Mouse (Mus musculus) CD4-positive, CD25-positive, alpha-beta regulatory T cell, adult 2 months (primary cell): Measurements from ENCODE around the gene Lcn8.

Experiments
- DNase-seq: peaks from one replicate; pipeline ENCODE4 v3.0.0-alpha.2; 2012; ENCODE audit warnings: low read depth, low spot score

Lcn8 gene

DNA sequence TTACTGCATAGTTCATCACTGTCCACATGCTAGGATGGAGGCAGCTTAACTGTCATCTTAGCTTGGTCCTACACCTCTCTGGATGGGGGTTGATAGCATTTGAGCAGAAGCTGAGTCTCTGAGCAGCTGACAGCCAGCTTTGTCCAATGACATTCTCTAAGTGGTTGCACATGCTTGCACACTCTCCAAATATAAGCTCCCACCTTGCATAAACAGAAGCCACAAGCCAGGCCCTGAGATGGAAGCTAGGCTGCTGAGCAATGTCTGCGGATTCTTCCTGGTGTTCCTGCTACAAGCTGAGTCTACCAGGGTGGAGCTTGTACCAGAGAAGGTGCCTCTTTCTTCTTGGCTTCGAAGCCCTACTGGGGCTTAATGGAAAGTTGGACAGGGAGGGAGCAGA is at the start of gene Lcn8:
TSS of gene Lcn8 (plus strand) at position 219 of the 400 bp plus-strand sequence.
- DNase-seq: no peak

DNA sequence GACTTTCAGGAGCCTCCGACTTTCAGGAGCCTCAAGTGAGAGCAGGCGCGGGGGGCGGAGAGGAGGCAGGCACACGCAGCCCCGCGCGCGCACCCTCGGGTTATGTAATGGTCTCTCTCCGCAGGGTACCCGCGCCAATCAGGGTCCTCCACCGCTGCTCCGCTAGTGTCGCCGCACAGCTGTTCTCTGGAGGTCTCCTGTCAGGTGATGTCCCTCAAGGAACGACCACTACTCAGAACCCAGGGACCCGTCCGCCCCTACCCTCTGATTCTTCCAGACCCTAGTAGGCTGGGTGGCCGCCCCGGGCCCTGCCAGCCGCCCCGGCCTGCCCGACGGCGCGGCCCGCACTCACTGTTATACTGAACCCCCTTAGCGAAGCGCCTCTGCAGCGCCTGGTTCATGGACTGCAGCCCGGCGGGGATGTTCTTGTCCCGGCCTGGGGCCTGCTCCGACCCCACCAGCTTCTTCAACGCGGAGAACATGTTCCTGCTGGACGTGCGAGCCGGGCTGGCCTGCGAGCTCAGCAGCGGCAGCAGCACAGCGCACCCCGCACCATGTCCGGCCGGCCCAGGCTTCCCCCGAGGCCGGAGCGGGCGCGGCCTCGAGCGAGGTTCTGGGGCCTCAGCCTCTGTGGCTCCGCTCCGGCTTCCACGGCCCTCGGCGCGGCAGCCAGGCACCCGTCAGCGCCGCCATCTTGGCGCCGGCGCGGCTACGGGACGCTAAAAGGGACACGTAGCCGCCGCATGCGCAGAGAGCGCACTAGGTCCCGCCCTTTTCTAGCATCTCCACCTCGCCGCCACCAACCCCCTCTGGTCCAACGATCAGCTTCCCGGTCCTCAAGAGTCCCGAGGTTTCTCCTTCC is 44.9 kb upstream of the Lcn8 start, which contains the start of gene Rabl6:
TSS of gene Rabl6 (minus strand) at position 761 of the 862 bp plus-strand sequence.
- peak; percentile 94 for DNase-seq

DNA sequence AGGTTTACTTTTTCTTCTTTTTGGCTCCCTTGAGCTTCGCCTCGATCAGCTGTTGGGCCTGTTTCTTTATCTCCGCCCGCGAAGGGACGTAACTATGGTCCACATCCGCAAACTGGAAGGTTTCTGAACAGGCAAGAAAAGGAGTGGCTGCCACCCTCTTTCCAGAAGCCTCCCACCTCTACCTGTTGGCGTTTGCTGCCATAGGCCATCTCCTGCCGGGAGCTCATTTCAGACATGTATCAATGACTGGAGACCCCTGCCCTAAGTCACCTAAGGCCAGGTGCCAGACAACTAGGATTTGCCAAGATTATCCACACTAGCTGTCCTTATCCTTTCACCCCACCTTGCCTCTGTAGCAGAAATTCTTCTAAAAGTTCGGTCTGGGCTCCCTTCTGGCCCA is 44.2 kb upstream of the Lcn8 start:
- DNase-seq: no peak

DNA sequence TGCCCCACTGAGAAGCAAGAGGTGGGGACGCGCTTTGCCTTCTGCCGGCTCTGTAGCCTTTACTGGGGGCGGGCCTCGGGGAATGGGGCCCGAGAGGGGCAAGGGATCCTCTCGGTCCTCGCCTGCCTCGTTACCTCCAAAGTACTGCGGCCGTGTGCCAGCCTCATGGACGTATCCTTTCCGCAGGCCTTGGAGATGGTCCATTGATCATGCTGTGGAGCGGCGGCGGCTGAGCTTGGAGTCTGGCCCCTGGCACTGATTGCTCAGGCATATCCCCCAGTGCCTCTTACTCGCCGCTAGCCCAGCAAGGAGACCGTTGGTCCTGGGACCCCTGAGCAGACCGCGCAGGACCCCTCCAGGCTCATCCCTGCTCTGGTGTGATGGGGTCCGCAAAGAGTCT is 36.5 kb upstream of the Lcn8 start:
- DNase-seq: no peak

DNA sequence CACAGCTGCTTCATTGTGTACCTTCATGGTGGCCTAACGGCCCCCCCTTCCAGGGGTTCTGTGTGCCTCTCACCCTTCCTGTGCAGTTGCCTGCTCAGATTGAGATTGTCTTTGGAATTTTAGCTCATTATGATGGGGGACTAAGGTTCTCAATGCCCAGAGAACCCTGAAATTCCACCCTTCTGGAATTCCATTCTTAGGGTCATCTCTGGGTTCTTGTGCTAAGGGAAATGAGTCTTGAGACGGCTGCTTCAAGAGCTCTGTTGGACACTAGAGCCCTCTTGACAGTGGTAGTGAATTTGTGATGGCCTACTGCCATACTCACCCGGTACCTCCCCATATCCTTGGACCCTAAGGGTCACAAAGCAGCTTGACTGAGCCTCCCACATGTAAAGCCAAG is 35.3 kb upstream of the Lcn8 start, which contains the start of gene Ccdc183:
TSS of gene Ccdc183 (minus strand) at position 101 of the 400 bp plus-strand sequence.
- no peak for DNase-seq

DNA sequence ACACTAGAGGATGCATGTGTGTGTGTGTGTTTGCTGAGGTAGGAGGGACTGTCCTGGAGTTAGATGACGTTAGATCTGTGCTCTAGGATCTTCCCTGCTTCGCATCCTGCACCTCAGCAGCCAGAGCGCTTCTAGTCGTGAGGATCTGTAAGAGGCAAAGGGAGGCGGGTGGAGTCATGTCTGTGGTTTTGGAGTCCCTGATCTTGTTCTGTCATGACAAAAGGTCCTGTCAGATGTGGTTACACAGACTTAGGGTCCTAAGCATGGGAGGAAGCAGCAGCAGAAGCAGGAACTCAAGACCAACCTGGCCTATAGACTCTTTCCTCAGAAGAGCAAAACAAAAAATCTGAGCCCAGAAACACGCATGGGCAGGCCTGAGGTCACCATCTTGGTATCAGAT is 32.5 kb upstream of the Lcn8 start:
- peak; percentile 41 for DNase-seq

DNA sequence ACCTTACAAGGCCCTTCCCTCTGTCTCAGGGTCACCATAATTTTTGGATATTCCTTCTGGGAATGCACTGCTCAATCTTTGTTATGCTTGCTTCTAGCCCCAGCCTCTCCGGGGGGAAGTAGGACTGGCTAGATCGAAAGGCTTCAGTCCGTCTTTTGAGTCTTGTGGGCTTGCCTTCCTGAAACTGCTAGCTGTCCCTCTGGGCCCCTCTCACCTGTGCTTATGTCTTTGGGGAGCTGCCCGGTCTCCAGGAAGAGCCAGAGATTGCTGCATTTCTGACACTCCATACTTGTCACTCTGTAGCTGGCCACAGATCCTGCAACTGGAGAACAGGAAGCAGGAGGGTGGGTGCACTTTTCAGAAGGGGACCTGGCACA is 32.1 kb upstream of the Lcn8 start:
- no peak for DNase-seq

DNA sequence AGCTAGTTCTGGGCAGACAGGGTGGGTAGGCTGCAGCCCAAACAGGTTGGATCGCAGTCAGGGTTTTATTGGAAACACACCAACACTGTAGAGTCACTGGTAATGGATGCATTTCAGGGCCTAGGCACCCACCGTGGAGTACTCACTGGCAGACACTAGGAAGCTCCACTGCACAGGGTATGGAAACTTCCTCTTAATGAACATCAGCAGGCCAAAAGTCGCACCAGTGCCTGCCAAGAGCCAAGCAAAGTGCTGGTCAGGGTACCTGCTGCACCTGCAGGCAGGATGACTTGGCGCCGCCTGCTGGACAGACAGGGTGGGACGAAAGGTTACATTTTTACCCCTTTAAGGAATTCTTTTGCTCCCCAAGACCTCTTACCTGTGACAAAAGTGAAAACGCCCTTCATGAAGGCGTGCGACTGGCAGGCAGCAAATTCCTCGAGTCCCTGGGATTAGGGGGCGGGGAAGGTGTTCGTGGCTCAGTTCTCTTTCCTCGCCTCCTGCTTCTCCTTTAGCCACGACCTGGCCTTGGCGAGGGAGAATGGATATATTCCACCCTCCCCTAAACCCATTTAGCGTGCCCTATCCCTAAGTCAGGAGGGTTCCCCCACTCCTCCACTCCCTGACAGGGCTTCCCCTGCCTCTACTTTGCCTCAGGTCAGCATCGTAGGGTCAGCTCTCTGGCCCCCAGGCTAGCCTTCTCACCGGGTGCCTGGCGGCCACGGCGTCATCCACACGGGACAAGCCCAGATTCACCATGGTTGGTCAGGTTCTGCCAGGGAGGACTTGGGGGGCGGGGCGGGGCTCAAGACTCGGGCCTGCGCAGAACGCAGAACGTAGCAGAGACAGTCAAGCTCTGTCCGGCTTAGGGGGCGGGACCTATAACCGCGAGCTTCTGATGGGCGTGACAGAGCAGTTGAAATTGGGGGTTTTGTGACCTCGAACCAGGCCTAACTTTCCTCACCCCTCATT is 31.4 kb upstream of the Lcn8 start, which contains the start of gene Tmem141:
TSS of gene Tmem141 (minus strand) at position 777 of the 972 bp plus-strand sequence.
- DNase-seq: peak; percentile 73

- DNase-seq: no peak
Observed at GRCm38 (mm10) chr2:25625986-25626385, 26.9 kb upstream of the Lcn8 start.

GRCm38 (mm10) chr2:25627811-25628210 is 25.1 kb upstream of the Lcn8 start, which contains the start of gene Fcna:
TSS of gene Fcna (minus strand) at chr2:25628030.
- no peak for DNase-seq

DNA sequence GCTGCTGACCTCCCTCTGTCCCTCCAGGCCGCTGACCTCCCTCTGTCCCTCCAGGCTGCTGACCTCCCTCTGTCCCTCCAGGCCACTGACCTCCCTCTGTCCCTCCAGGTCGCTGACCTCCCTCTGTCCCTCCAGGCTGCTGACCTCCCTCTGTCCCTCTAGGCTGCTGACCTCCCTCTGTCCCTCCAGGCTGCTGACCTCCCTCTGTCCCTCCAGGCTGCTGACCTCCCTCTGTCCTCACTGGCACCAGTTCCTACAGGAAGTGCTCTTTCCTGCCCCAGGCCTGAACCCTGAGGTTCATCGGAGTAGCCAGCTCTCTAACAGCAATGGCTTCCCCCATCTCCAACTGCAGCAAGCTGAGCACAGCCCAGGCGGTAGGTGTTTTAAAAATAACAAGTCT is 24.2 kb upstream of the Lcn8 start:
- DNase-seq: no peak

DNA sequence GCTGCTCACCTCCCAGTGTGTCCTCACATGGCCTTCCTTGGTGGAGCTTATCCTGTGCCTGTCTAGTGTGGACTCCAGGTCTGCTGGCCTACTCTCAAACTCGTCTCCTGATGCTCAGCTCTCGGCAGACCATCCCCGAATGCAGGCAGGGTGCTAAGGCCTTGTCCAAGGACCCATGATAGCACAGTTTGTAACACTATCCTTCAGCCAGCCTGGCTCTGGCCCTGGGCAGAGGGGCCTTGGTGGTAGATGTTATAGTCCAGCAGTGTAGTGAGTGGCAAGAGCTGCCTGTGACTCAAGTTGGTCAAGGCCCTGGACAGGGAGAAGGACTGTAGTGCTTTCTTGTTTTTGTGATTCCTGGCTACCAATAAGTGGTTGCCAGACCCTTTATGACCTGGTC is 19.3 kb upstream of the Lcn8 start:
- no peak for DNase-seq

- DNase-seq: no peak
Observed at GRCm38 (mm10) chr2:25634046-25634445, 18.9 kb upstream of the Lcn8 start.

DNA sequence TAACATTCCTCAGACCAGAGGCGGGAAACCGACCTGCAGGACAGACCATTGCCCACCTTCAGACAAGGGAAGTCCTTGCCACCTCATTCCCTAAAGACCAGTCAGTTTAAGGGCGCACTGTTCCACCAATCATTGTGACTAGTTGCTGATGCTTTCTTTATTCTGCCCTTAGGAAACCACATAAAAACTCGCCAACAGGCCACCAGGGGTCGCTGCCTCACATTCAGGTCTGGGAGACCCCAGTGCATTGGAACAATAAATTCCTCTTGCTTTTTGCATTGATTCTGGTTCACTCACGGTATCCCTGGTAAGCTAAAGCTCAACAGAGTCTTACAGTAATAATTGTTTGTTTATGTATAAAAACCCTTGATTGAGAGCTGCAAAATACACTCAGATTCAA is 13.0 kb upstream of the Lcn8 start:
- DNase-seq: peak; percentile 69

DNA sequence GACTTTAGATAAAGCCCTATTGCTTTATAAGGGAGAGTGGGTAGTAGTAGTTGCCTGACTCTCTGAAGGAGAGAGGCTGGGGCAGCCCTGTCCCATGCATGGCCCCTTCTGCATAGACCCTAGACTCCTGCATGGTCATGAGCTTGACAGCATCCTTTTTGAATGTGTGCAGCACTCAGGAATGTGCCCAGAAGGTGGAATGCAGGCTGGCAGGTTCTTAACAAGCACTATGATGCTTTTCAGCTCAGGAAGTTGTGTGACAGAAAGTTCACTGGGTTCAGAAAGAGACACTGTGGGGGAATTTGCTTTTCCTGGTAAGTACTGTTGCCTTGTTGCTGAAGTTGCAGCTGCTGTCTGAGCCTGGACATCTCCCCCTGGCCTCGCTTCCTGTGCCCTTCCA is 1.6 kb downstream of the Lcn8 start:
- no peak for DNase-seq

DNA sequence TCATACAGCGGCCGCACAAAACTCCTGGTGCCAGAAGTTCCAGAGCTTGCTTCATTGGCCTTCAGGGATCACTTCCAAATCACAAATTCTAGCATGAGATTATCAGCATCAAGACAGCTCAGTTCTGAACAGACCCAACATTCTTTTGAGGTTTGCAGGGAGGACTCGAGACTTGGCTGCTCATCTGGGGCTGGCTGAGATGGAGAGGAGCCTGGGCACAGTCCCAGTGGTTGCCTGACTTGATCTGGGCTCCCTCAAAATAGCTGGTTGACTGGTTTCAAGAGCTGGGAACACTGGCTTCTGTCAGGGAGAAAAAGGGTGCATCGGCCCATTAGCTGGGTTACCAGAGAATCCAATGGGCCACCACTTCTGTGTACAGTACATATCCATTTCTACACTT is 3.8 kb downstream of the Lcn8 start:
- no peak for DNase-seq

DNA sequence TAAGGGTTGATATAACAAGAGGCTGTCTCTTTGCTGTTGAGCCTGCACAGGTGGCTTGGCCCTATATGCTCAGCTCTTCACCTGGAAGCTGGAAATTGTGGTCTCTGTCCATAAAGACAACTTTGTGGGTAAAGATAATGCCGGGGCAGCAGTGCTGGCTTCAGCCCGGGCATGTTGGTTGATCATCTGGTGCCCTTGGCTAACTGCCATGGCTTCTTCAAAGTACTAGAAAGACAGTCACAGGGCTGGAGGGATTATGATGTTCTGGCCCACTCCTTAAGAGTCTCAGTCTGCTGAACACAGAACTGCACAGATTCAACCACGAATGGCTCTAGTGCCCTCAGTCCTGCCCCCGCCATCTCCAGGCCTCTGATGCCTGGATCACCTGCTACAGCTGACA is 4.3 kb downstream of the Lcn8 start:
- no peak for DNase-seq

DNA sequence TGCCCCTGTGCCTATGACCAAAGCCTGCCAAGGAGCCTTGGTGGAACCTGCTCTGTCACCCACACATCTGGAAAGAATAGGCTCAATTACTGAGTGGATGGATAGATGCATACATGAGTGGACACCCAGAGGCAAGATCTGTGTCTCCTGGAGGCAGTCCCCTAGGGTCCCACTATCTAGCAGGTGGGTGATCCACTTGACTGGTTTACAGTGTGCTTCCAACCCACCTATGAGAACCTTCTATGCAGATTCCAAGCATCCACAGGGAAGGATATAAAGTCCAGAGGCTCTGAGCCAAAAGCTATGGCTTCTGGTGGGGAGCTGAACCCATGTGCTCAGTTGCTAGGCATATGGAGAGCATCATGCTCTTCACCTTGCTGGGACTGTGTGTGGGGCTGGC is 4.7 kb downstream of the Lcn8 start, which contains the start of gene Lcn5:
TSS of gene Lcn5 (plus strand) at position 301 of the 400 bp plus-strand sequence.
- no peak for DNase-seq

GRCm38 (mm10) chr2:25660279-25660678 is 7.4 kb downstream of the Lcn8 start:
- DNase-seq: no peak

DNA sequence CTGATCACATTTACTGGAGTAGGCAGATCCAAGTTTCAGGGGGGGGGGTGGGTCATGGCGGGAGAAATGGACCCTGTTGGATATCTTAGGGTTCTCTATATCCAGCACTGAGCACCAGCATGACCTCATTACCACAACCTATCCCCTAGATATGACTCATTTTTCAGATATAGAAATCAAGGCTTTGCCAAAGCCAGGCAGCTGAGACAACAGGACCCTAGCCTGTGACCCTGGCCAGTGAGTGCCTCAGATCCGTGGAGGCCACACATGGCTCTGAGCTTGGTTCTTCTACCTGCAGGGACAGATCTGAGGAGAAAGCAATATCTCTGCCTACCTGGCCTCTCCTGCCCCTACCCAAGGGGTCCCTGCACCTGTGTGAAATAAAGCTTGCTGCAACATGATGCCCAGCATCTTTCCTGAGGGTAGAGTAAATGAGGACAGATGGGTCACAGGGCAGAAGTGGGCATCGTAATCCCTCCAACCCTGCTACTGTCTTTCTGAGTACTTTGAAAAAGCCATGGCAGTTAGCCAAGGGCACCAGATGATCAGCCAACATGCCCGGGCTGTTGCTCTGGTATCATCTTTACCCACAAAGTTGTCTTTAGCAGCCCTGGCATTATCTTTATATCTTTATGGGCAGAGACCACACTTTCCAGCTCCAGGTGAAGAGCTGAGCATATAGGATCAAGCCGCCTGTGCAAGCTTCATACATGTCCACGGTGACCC is 8.5 kb downstream of the Lcn8 start:
- no peak for DNase-seq

DNA sequence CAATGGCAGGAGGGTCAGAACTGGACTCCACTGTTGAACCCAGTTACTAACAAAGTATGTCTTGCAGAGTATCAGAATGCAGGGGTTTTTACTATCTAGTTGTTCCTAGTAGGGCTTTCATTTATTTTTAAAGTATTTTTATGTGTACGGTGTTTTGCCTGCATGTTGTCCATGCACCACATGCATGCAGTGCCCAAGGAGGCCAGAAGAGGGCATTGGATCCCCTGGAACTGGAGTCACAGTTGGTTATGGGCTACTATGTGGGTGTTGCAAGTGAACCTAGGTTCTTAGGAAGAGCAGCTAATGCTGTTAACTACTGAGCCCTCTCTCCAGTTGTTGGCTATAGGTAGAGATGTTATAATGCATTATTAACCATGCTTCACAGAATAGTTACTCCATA is 10.6 kb downstream of the Lcn8 start:
- peak; percentile 84 for DNase-seq
